Mouse (Mus musculus) MEL (cell line): Measurements from ENCODE around the gene Gm20388. TPM values are rescaled to one million over a fixed set of nuclear protein-coding genes. Genes with fewer than 3 reads are reported as not detected.
"Not testable (repeated sequence)": the region's sequence is repeated elsewhere in the genome, so short reads cannot be mapped to it uniquely, and the experiment has no call there.

Source experiments
- DNase-seq: peaks from one replicate; pipeline ENCODE4 v3.0.0; 2011; ENCODE audit warnings: low read depth, low spot score
- H3K27ac ChIP-seq: 2 replicates; pipeline ENCODE4 v1.5.1; 2012; ENCODE audit warnings: low read depth, mild to moderate bottlenecking, control low read depth, low read length, moderate library complexity; ENCODE audit not compliant: control insufficient read depth
- H3K27me3 ChIP-seq, 2 experiments: fragments of 150-350 bp in 1 of 2; sonication (generic) in 1 of 2; 2 replicates each; pipeline ENCODE4 v1.6.1; 2012; ENCODE audit warnings: low read length in 2 of 2, mild to moderate bottlenecking in 2 of 2, improper control_type of control experiment in 1 of 2, moderate library complexity in 1 of 2; ENCODE audit not compliant: insufficient read depth in 2 of 2, control insufficient read depth in 1 of 2
- H3K36me3 ChIP-seq, 2 experiments: 2 replicates each; pipeline ENCODE4 v1.6.1; 2012 to 2014; ENCODE audit warnings: low read length in 2 of 2, improper control_type of control experiment in 1 of 2, inconsistent platforms in 1 of 2, mild to moderate bottlenecking in 1 of 2; ENCODE audit not compliant: insufficient read depth in 2 of 2, control insufficient read depth in 1 of 2
- H3K4me1 ChIP-seq, 2 experiments: fragments of 150-350 bp in 1 of 2; sonication (generic) in 1 of 2; 2 replicates each; pipeline ENCODE4 v1.6.1; 2012; ENCODE audit warnings: low read length in 2 of 2, improper control_type of control experiment in 1 of 2, mild to moderate bottlenecking in 1 of 2; ENCODE audit not compliant: insufficient read depth in 2 of 2, control insufficient read depth in 1 of 2
- H3K4me3 ChIP-seq, 2 experiments: fragments of 150-350 bp in 1 of 2; sonication (generic) in 1 of 2; 2 replicates each; pipeline ENCODE4 v1.5.1; 2012; ENCODE audit warnings: low read depth in 2 of 2, low read length in 2 of 2, mild to moderate bottlenecking in 2 of 2, moderate library complexity in 2 of 2, control low read depth in 1 of 2, improper control_type of control experiment in 1 of 2; ENCODE audit not compliant: control insufficient read depth in 1 of 2, insufficient read depth in 1 of 2
- H3K79me2 ChIP-seq: 2 replicates; pipeline ENCODE4 v1.6.1; 2012; ENCODE audit warnings: mild to moderate bottlenecking, low read length, moderate library complexity; ENCODE audit not compliant: control insufficient read depth, poor library complexity, insufficient read depth
- H3K9ac ChIP-seq: 2 replicates; pipeline ENCODE4 v1.6.1; 2012; ENCODE audit warnings: low read depth, mild to moderate bottlenecking, control low read depth, low read length, moderate library complexity; ENCODE audit not compliant: control insufficient read depth, poor library complexity, severe bottlenecking
- H3K9me3 ChIP-seq: fragments of 150-350 bp; sonication (generic); replicated peaks from 2 replicates; pipeline ENCODE4 v1.6.1; 2012; ENCODE audit warnings: mild to moderate bottlenecking, low read length, improper control_type of control experiment, moderate library complexity; ENCODE audit not compliant: insufficient read depth
- CHD2 ChIP-seq: IDR thresholded peaks from 2 replicates; pipeline ENCODE4 v1.6.1; 2011; ENCODE audit warnings: low read length, improper control_type of control experiment
- CTCF ChIP-seq, 3 experiments: IDR thresholded peaks in 2 of 3; conservative IDR thresholded peaks in 1 of 3; 2 replicates each; pipeline ENCODE4 v1.5.1; 2011 to 2012; ENCODE audit warnings: low read length in 3 of 3, low read depth in 2 of 3, mild to moderate bottlenecking in 2 of 3, improper control_type of control experiment in 1 of 3, inconsistent platforms in 1 of 3, mixed read lengths in 1 of 3, moderate library complexity in 1 of 3; ENCODE audit not compliant: control insufficient read depth in 1 of 3, insufficient read depth in 1 of 3, poor library complexity in 1 of 3, severe bottlenecking in 1 of 3
- E2F4 ChIP-seq: IDR thresholded peaks from 2 replicates; pipeline ENCODE4 v1.6.1; 2011; ENCODE audit warnings: low read depth, low read length, improper control_type of control experiment, borderline replicate concordance
- EP300 ChIP-seq, 2 experiments: IDR thresholded peaks; 2 replicates each; pipeline ENCODE4 v1.6.1; 2011; ENCODE audit warnings: improper control_type of control experiment in 2 of 2, low read length in 2 of 2, low read depth in 1 of 2, mild to moderate bottlenecking in 1 of 2
- ETS1 ChIP-seq: IDR thresholded peaks from 2 replicates; pipeline ENCODE4 v1.6.1; 2012; ENCODE audit warnings: low read depth, mild to moderate bottlenecking, inconsistent platforms, low read length, improper control_type of control experiment, moderate library complexity
- KAT2A ChIP-seq: conservative IDR thresholded peaks from 2 replicates; pipeline ENCODE4 v1.6.1; 2012; ENCODE audit warnings: low read depth, low read length, improper control_type of control experiment, inconsistent platforms
- MAFK ChIP-seq: IDR thresholded peaks from 2 replicates; pipeline ENCODE4 v1.6.1; 2011; ENCODE audit warnings: low read depth, mild to moderate bottlenecking, low read length, improper control_type of control experiment, borderline replicate concordance
- MAX ChIP-seq: IDR thresholded peaks from 2 replicates; pipeline ENCODE4 v1.6.1; 2011; ENCODE audit warnings: low read length, improper control_type of control experiment
- MAZ ChIP-seq: IDR thresholded peaks from 2 replicates; pipeline ENCODE4 v1.6.1; 2012; ENCODE audit warnings: low read depth, mild to moderate bottlenecking, inconsistent platforms, low read length, improper control_type of control experiment
- MYB ChIP-seq: IDR thresholded peaks from 2 replicates; pipeline ENCODE4 v1.6.1; 2011; ENCODE audit warnings: mild to moderate bottlenecking, low read depth, low read length, improper control_type of control experiment
- POLR2A ChIP-seq, 2 experiments: IDR thresholded peaks; 2 replicates each; pipeline ENCODE4 v1.6.1; 2011 to 2012; ENCODE audit warnings: low read length in 2 of 2, mild to moderate bottlenecking in 2 of 2, control low read depth in 1 of 2, improper control_type of control experiment in 1 of 2, low read depth in 1 of 2, moderate library complexity in 1 of 2; ENCODE audit not compliant: control insufficient read depth in 1 of 2, insufficient read depth in 1 of 2, poor library complexity in 1 of 2
- POLR2AphosphoS2 ChIP-seq: IDR thresholded peaks from 2 replicates; pipeline ENCODE4 v1.6.1; 2011; ENCODE audit warnings: low read length, improper control_type of control experiment
- POLR2AphosphoS5 ChIP-seq: IDR thresholded peaks from 2 replicates; pipeline ENCODE4 v1.6.1; 2012; ENCODE audit warnings: low read depth, borderline replicate concordance, mild to moderate bottlenecking, inconsistent platforms, low read length, moderate library complexity, mixed read lengths
- SIN3A ChIP-seq: IDR thresholded peaks from 2 replicates; pipeline ENCODE4 v1.6.1; 2012; ENCODE audit warnings: low read length, improper control_type of control experiment, inconsistent platforms
- TBP ChIP-seq: IDR thresholded peaks from 2 replicates; pipeline ENCODE4 v1.8.0; 2011; ENCODE audit warnings: low read depth, low read length, improper control_type of control experiment
- TCF12 ChIP-seq: IDR thresholded peaks from 2 replicates; pipeline ENCODE4 v1.6.1; 2014; ENCODE audit warnings: low read depth, mild to moderate bottlenecking, inconsistent platforms, low read length, improper control_type of control experiment, moderate library complexity
- USF2 ChIP-seq, 2 experiments: IDR thresholded peaks; 2 replicates each; pipeline ENCODE4 v1.6.1; 2011 to 2012; ENCODE audit warnings: improper control_type of control experiment in 2 of 2, low read length in 2 of 2, borderline replicate concordance in 1 of 2, inconsistent platforms in 1 of 2, low read depth in 1 of 2, mild to moderate bottlenecking in 1 of 2; ENCODE audit not compliant: insufficient read depth in 1 of 2
- ZC3H11A ChIP-seq: IDR thresholded peaks from 2 replicates; pipeline ENCODE4 v1.6.1; 2012; ENCODE audit warnings: low read depth, mild to moderate bottlenecking, inconsistent platforms, low read length, improper control_type of control experiment
- ZKSCAN1 ChIP-seq: IDR thresholded peaks from 2 replicates; pipeline ENCODE4 v1.6.1; 2012; ENCODE audit warnings: low read depth, mild to moderate bottlenecking, inconsistent platforms, low read length, improper control_type of control experiment, moderate library complexity
- ZNF384 ChIP-seq: IDR thresholded peaks from 2 replicates; pipeline ENCODE4 v1.6.1; 2012; ENCODE audit warnings: low read depth, mild to moderate bottlenecking, inconsistent platforms, low read length, improper control_type of control experiment
- polyA plus RNA-seq, 2 experiments: library from polyadenylated mRNA; stranded (reverse) in 1 of 2; unstranded in 1 of 2; fragments of >175 nt in 1 of 2; fragments of >200 nt in 1 of 2; gene quantifications; 2 replicates each; pipeline versions ENCODE4 v1.2.1 to v1.2.4; 2012; ENCODE audit warnings: low replicate concordance in 2 of 2, low read depth in 1 of 2; ENCODE audit not compliant: insufficient read length in 2 of 2, insufficient read depth in 1 of 2, missing spikeins in 1 of 2
- total RNA-seq: library from RNA; depleted of rRNA; stranded (reverse); fragments of 300-350 nt; gene quantifications from 2 replicates; pipeline ENCODE4 v1.2.3, GENCODE M21; 2012

Gene Gm20388
- total and polyA plus RNA-seq, 3 experiments, result 11.1 to 17.8 TPM; not detected in 1

- H3K27me3 ChIP-seq, H3K79me2 ChIP-seq: not testable (repeated sequence)
These were observed 3721.1 kb downstream of the Gm20388 start for GRCm38 (mm10) chr8:123631746-123632145.

GRCm38 (mm10) chr8:123632257-123632656 is 3721.6 kb downstream of the Gm20388 start:
- peak; percentile 49 for DNase-seq
- no peak overlapping the region; the same call in 1 of the 2 replicates for H3K27ac ChIP-seq
- H3K4me1 ChIP-seq, result peaks cover 10 to 17% of the 10 kb centered on the region in 2 experiments; a peak in 3 of 4 replicates
- no peaks in the 10 kb centered on the region for H3K79me2 ChIP-seq
- no peaks in the 10 kb centered on the region for H3K9me3 ChIP-seq
- peak overlapping the region in 1 of 2 experiments; percentile 10; a peak in 1 of 4 replicates for H3K4me3 ChIP-seq
- no peak for TF ChIP-seq MAFK
- TF ChIP-seq SIN3A, result 0 out of 2 replicates have a peak, but pooled peaks have one; percentile 8
- TF ChIP-seq, all 39 proteins: peak for 1
- Histone ChIP-seq H3K27me3 (no peaks in the 10 kb centered on the region), H3K36me3 (peaks cover 0 to 10% of the 10 kb centered on the region in 2 experiments; a peak in 2 of 4 replicates), H3K9ac (no peak overlapping the region)

More at GRCm38 (mm10) chr8:123631746-123632145, 3721.1 kb downstream of the Gm20388 start:
- not testable (repeated sequence) for DNase-seq, H3K27ac ChIP-seq, H3K36me3 ChIP-seq, H3K9me3 ChIP-seq, H3K9ac ChIP-seq, H3K4me3 ChIP-seq
- H3K4me1 ChIP-seq, result peaks cover 10 to 17% of the 10 kb centered on the region in 2 experiments; a peak in 3 of 4 replicates
- TF ChIP-seq TBP, result peak; percentile 91
- TF ChIP-seq, all 39 proteins: peak for 1; not testable (repeated sequence) for 38

GRCm38 (mm10) chr8:123633801-123634200 is 3723.2 kb downstream of the Gm20388 start:
- Histone ChIP-seq H3K4me1 (peaks cover 10 to 17% of the 10 kb centered on the region in 2 experiments; a peak in 3 of 4 replicates), H3K9me3 (no peaks in the 10 kb centered on the region), H3K79me2 (no peaks in the 10 kb centered on the region), H3K4me3 (no peak overlapping the region), H3K27me3 (no peaks in the 10 kb centered on the region), H3K27ac (peak overlapping the region; percentile 73), H3K9ac (peak overlapping the region; percentile 35), H3K36me3 (peaks cover 0 to 10% of the 10 kb centered on the region in 2 experiments; a peak in 2 of 4 replicates)
- TF ChIP-seq POLR2A (IDR thresholded peaks at IDR 0.05; ENCODE audit: control insufficient read depth in 1 of 2, insufficient read depth in 1 of 2, low read depth in 1 of 2, low read length in 2 of 2, poor library complexity in 1 of 2), result no peak
- no peak for TF ChIP-seq MYB
- TF ChIP-seq TCF12, result no peak
- TF ChIP-seq ZC3H11A, result no peak
- TF ChIP-seq ETS1, result no peak
- TF ChIP-seq MAX, result no peak
- no peak for TF ChIP-seq USF2 (IDR thresholded peaks at IDR 0.05; ENCODE audit: borderline replicate concordance in 1 of 2, insufficient read depth in 1 of 2, low read depth in 1 of 2, low read length in 2 of 2)
- TF ChIP-seq EP300 (IDR thresholded peaks at IDR 0.05; ENCODE audit: low read depth in 1 of 2, low read length in 2 of 2), result no peak
- no peak for TF ChIP-seq POLR2AphosphoS5
- no peak for TF ChIP-seq CHD2
- TF ChIP-seq ZNF384, result no peak
- TF ChIP-seq ZKSCAN1, result no peak
- no peak for TF ChIP-seq MAZ
- TF ChIP-seq KAT2A, result no peak
- TF ChIP-seq CTCF (IDR thresholded peaks at IDR 0.05 in 2 of 3, conservative IDR thresholded peaks at IDR 0.05 in 1 of 3; ENCODE audit: control insufficient read depth in 1 of 3, insufficient read depth in 1 of 3, low read depth in 2 of 3, low read length in 3 of 3, poor library complexity in 1 of 3, severe bottlenecking in 1 of 3), result no peak
- no peak for TF ChIP-seq POLR2AphosphoS2
- no peak for TF ChIP-seq E2F4
- DNase-seq, result peak; percentile 6
